Mouse (Mus musculus) kidney, adult 11 months (tissue): Measurements from ENCODE around the gene Sorcs2.
A peak's percentile ranks its signal among the peaks of the same experiment; 100 is the strongest.

Source experiments
- DNase-seq: peaks from one replicate; pipeline ENCODE4 v3.0.0; 2022

The Sorcs2 gene

GRCm38 (mm10) chr5:36355683-36356082, 42.3 kb downstream of the Sorcs2 start:
- DNase-seq, result no peak

GRCm38 (mm10) chr5:36353679-36354078, 44.3 kb downstream of the Sorcs2 start:
- DNase-seq, result no peak

- DNase-seq, result no peak
These were observed 44.7 kb downstream of the Sorcs2 start for GRCm38 (mm10) chr5:36353194-36353593.

GRCm38 (mm10) chr5:36346698-36347097, 51.2 kb downstream of the Sorcs2 start:
- DNase-seq, result no peak

GRCm38 (mm10) chr5:36339283-36339682, 58.7 kb downstream of the Sorcs2 start:
- no peak for DNase-seq

- no peak for DNase-seq
These were observed 61.7 kb downstream of the Sorcs2 start for GRCm38 (mm10) chr5:36336252-36336651.

GRCm38 (mm10) chr5:36335661-36336060, 62.3 kb downstream of the Sorcs2 start:
- no peak for DNase-seq

- no peak for DNase-seq
These were observed 63.7 kb downstream of the Sorcs2 start for GRCm38 (mm10) chr5:36334227-36334626.

GRCm38 (mm10) chr5:36330472-36331155, 67.3 kb downstream of the Sorcs2 start:
- peak; percentile 75 for DNase-seq

- no peak for DNase-seq
These were observed 71.6 kb downstream of the Sorcs2 start for GRCm38 (mm10) chr5:36326057-36327010.

- no peak for DNase-seq
These were observed 73.8 kb downstream of the Sorcs2 start for GRCm38 (mm10) chr5:36324140-36324572.

GRCm38 (mm10) chr5:36323526-36323925, 74.4 kb downstream of the Sorcs2 start:
- DNase-seq, result peak; percentile 54

- no peak for DNase-seq
These were observed 76.4 kb downstream of the Sorcs2 start for GRCm38 (mm10) chr5:36321581-36321980.

- no peak for DNase-seq
These were observed 77.3 kb downstream of the Sorcs2 start for GRCm38 (mm10) chr5:36320667-36321066.

GRCm38 (mm10) chr5:36317641-36318368, 80.1 kb downstream of the Sorcs2 start:
- no peak for DNase-seq

GRCm38 (mm10) chr5:36315106-36315505, 82.8 kb downstream of the Sorcs2 start:
- DNase-seq, result no peak

GRCm38 (mm10) chr5:36313353-36314079, 84.4 kb downstream of the Sorcs2 start:
- peak; percentile 67 for DNase-seq

- DNase-seq, result no peak
These were observed 85.0 kb downstream of the Sorcs2 start for GRCm38 (mm10) chr5:36312926-36313325.

GRCm38 (mm10) chr5:36304299-36304980, 93.5 kb downstream of the Sorcs2 start:
- no peak for DNase-seq

GRCm38 (mm10) chr5:36301166-36301565, 96.8 kb downstream of the Sorcs2 start:
- DNase-seq, result no peak

- DNase-seq, result no peak
These were observed 99.9 kb downstream of the Sorcs2 start for GRCm38 (mm10) chr5:36298049-36298448.

- DNase-seq, result no peak
These were observed 100.7 kb downstream of the Sorcs2 start for GRCm38 (mm10) chr5:36297246-36297645.
